Mouse (Mus musculus): ENCODE data around the gene Nans. TPM values are rescaled to one million over a fixed set of nuclear protein-coding genes. Genes with fewer than 3 reads are reported as not detected.

Gene Nans
- polyA plus RNA-seq, 1 experiment = 18.6 TPM

DNA sequence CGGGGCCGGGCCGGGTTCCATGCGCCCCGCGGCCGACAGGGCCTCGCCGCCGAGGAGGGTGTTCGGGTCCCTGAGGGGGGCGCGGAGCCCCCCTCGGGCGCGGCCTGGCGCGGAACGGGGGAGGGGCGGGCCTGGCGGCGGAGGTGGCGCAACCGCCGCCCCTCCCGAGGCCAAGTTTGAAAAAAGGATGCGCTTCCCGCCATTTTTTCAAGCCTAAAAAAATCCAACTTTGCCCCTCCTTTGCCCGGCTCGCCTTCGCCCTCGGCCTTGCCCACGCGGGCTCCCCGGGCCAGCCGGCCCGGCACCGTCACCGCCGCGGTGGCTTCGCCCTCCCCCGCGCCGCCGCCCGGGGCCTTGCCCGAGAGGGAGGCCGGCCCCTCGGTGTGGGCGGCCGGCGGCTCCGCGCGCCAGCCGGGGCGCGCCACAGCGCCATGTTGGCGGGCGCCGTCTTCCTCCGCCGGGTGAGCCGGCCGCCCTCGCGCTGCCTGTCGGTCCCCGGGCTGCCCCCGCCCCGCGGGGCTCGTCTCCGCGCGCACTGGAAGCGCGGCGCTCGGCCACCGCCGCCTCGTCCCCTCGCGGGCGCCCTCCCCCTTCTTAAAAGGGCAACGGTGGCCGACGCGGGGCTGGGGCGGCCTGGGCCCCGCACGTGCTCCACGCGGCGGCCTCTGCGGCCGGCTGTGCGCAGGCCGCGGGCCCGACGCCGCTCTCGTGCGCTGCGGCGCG is 37.1 kb upstream of the Nans start:
- Histone ChIP-seq H3K4me3 (ENCODE audit: insufficient read depth, low read length) (peak overlapping the region; percentile 41), H3K27ac (ENCODE audit: insufficient read depth, low read length) (peak overlapping the region; percentile 99), H3K4me1 (ENCODE audit: control insufficient read depth, insufficient read depth, low read length) (peaks cover 3% of the 10 kb centered on the region)

DNA sequence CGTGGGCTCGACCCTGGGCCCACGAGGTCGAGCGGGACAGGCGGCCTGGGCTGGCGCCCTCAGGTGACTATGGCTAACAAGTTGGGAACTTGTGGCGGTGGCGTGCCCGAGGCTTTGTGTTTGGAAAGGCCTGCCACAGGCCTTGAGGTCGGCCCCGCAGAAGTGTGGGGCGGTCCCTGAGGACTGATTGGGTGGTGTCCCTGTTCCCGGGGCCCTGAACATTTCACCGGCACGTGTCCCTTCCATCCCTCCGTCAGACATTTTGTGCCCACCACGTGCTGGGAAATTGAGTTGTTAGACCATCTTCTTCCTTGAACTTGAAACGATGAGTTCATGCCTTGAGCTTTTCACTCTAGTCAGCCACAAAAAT is 36.6 kb upstream of the Nans start:
- Histone ChIP-seq H3K27ac (ENCODE audit: insufficient read depth, low read length) (peak overlapping the region; percentile 99), H3K4me1 (ENCODE audit: control insufficient read depth, insufficient read depth, low read length) (peaks cover 3% of the 10 kb centered on the region), H3K4me3 (ENCODE audit: insufficient read depth, low read length) (peak overlapping the region; percentile 41)
- no peak for TF ChIP-seq CTCF (IDR thresholded peaks at IDR 0.05; ENCODE audit: extremely low read depth, insufficient read depth, low read length)
- TF ChIP-seq POLR2A (IDR thresholded peaks at IDR 0.05; ENCODE audit: extremely low read depth, insufficient read depth, low read length) = no peak

More for the DNA sequence above, 37.1 kb upstream of the Nans start:
- TF ChIP-seq CTCF (IDR thresholded peaks at IDR 0.05; ENCODE audit: extremely low read depth, insufficient read depth, low read length) (no peak), POLR2A (IDR thresholded peaks at IDR 0.05; ENCODE audit: extremely low read depth, insufficient read depth, low read length) (no peak)

DNA sequence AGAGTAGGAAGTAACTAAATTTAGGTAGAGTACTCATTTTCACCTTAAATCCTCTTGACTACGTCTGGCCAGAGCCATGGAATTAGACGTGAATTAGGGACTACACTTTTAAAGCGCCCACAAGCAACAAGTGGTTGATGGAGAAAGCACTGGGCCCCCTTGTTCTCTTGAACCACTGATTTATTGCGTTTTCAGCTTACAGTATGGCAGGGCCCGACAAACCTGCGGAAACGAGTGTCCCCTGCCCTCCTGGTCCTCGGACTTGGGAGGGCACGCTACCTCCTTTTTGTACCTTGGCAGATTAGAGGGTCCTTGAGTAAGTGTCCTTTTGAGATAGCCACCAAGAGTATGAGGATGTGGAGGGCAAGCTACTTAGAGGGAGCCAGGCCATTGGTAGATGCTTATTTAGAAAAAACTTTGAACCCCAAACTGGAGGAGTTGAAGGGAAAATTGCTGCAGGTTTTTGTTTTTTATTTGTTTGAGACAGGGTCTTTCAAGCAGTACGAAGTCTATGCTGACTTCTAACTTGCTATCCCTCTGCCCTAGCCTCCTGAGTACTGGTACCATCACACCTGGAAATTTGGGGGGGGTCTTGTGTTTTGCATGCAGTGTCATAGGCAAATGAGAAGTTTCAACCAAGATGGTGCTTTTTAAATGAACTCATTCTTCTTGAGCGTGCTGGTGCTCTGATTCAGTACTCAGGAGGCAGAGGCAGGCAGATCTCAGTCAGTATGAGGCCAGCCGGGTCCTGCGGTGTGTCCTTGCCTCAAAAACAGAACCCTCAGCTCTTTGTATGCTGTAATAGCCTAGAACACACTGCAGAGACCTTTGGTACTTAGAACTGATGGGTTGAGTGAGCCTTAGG is 36.0 kb upstream of the Nans start:
- no peak overlapping the region for H3K27ac ChIP-seq (ENCODE audit: insufficient read depth, low read length)
- peak overlapping the region; percentile 41; the same call in 1 of the 2 replicates for H3K4me3 ChIP-seq (ENCODE audit: insufficient read depth, low read length)
- H3K4me1 ChIP-seq (ENCODE audit: control insufficient read depth, insufficient read depth, low read length) = peaks cover 3% of the 10 kb centered on the region
- TF ChIP-seq CTCF (IDR thresholded peaks at IDR 0.05; ENCODE audit: extremely low read depth, insufficient read depth, low read length) (no peak), POLR2A (IDR thresholded peaks at IDR 0.05; ENCODE audit: extremely low read depth, insufficient read depth, low read length) (no peak)

DNA sequence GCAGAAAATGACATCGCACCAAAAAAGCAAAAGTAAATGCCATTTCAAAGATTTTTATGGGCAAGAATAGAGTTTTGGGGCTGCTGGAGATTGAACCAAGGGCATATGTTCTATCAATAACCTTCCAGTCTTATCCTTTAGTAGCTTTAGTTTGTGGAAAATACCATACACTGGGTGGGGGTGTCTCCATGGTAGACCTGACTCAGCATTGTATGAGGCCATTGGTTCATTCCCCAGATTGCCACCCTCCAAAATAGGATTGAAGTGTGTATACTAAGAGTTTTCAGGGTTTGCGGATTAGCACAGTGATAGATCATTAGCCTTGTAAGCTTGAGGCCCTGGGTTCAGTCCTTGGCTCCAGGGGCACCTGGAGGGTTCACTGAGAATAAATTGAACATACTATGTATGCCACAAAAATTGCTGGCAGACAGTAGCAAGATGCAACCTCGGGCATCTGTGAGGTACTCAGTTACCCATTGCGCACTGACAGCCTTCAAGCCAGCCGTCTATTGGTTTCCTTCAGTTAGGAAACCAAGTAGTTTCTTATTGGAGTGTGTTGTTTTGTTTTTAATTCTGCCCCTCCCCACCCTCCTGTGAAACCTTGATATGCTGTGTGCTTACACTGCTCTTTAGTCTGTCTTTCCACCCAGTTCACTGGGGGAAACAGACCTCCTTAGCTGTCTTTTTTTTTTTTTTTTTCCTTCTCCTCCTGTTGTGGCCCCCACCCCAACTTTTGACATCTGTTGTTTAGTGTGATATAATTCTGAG is 34.8 kb upstream of the Nans start:
- TF ChIP-seq POLR2A (IDR thresholded peaks at IDR 0.05; ENCODE audit: extremely low read depth, insufficient read depth, low read length) (no peak), CTCF (IDR thresholded peaks at IDR 0.05; ENCODE audit: extremely low read depth, insufficient read depth, low read length) (no peak)
- Histone ChIP-seq H3K27ac (ENCODE audit: insufficient read depth, low read length) (no peak overlapping the region), H3K4me1 (ENCODE audit: control insufficient read depth, insufficient read depth, low read length) (peaks cover 5% of the 10 kb centered on the region), H3K4me3 (ENCODE audit: insufficient read depth, low read length) (no peak overlapping the region)

DNA sequence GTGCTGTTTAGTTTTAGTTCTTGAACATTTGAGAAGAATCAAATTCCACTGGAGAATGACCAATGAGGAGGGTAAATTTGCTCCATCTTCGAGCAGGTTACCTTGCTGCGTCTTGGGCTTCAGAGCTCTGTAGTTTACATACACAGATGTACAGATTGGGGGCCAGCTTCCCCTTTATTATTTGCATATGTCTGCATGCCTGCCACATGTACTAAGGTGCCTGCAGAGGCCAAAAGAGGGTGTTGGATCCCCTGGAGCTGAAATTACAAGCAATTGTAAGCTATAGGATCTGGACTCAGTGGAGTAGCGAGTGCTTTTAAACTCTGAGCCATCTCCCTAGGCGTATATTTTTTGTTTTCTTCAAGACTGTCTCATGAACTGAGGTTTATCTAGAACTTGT is 32.3 kb upstream of the Nans start:
- TF ChIP-seq POLR2A (IDR thresholded peaks at IDR 0.05; ENCODE audit: extremely low read depth, insufficient read depth, low read length) (no peak), CTCF (IDR thresholded peaks at IDR 0.05; ENCODE audit: extremely low read depth, insufficient read depth, low read length) (no peak)
- Histone ChIP-seq H3K27ac (ENCODE audit: insufficient read depth, low read length) (no peak overlapping the region), H3K4me3 (ENCODE audit: insufficient read depth, low read length) (no peak overlapping the region), H3K4me1 (ENCODE audit: control insufficient read depth, insufficient read depth, low read length) (peaks cover 5% of the 10 kb centered on the region)

DNA sequence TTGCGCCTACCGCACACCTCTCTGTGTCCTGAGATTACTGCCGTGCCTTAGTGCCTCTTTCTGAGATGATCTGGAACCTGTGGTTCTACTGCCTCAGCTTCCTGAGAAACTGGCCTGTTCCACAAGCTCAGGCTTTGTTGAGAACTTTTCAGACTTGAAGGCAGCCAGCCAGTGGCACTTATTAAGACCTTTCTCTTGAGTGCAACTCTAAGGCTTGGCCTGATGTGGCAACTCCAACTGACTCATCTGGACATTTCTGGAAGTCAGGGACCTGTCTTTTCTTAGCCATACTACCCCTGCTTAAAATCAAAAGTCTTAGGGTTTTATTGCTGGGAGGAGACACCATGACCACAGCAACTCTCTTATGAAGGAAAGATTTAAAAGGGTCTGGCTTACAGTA is 31.9 kb upstream of the Nans start:
- no peak for TF ChIP-seq POLR2A (IDR thresholded peaks at IDR 0.05; ENCODE audit: extremely low read depth, insufficient read depth, low read length)
- no peak for TF ChIP-seq CTCF (IDR thresholded peaks at IDR 0.05; ENCODE audit: extremely low read depth, insufficient read depth, low read length)
- Histone ChIP-seq H3K4me3 (ENCODE audit: insufficient read depth, low read length) (no peak overlapping the region), H3K4me1 (ENCODE audit: control insufficient read depth, insufficient read depth, low read length) (peaks cover 5% of the 10 kb centered on the region), H3K27ac (ENCODE audit: insufficient read depth, low read length) (no peak overlapping the region)

DNA sequence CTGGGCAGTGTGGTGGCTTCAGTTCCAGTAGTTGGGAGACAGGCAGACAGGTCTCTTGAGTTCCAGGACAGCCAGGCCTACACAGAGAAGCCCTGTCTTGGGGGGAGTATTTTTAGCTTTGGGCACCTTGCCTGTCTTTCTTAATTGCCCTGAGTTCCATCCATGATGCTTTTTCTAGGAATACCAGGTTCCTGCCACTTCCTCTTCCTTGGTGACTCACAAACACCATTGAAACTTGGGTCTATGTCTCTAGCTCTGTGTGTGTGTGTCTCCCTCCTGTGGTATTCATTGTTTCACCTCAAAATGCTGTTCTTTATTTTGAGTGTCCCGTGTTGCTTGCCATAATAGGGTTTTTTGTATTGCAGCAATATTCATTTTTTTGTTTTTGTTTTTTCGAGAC is 30.6 kb upstream of the Nans start:
- Histone ChIP-seq H3K27ac (ENCODE audit: insufficient read depth, low read length) (no peak overlapping the region), H3K4me3 (ENCODE audit: insufficient read depth, low read length) (no peak overlapping the region), H3K4me1 (ENCODE audit: control insufficient read depth, insufficient read depth, low read length) (peaks cover 2% of the 10 kb centered on the region)
- TF ChIP-seq CTCF (IDR thresholded peaks at IDR 0.05; ENCODE audit: extremely low read depth, insufficient read depth, low read length) = no peak
- TF ChIP-seq POLR2A (IDR thresholded peaks at IDR 0.05; ENCODE audit: extremely low read depth, insufficient read depth, low read length) = no peak

DNA sequence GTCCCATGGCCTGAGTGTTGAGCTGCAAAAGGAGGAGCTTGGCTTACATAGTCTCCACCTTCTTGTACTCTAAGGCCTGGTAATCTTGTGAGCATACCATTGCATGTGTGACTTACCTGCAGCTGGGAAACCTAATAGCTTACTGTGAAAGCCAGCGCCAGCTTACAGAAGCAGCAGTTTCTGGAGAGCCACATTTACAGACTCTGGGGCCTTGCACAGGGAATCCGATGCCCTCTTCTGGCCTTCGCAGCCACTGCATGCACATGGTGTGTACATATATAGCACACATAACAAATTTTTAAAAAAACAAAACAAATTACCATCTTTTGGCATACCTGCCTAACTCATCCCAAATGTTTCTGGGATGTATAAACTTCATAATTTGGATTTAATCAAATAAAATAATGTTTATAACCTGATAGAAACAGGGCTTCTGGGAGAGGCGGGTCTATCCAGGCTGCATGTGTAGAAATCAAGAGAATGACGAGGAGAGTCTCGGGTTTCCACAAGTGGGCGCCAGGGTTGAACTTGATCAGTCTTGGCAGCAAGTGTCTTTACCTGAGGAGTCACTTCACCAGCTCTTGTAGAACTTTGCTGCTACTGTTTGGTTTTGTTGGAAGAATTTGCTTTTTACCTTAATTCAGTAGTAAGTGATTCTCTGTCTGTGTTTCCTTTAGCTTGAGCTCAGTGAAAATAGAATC is 25.8 kb upstream of the Nans start:
- Histone ChIP-seq H3K4me1 (ENCODE audit: control insufficient read depth, insufficient read depth, low read length) (peaks cover 1% of the 10 kb centered on the region), H3K27ac (ENCODE audit: insufficient read depth, low read length) (no peak overlapping the region), H3K4me3 (ENCODE audit: insufficient read depth, low read length) (no peak overlapping the region)
- TF ChIP-seq POLR2A (IDR thresholded peaks at IDR 0.05; ENCODE audit: extremely low read depth, insufficient read depth, low read length) (no peak), CTCF (IDR thresholded peaks at IDR 0.05; ENCODE audit: extremely low read depth, insufficient read depth, low read length) (peak; percentile 30; the same call in 1 of the 2 replicates)

DNA sequence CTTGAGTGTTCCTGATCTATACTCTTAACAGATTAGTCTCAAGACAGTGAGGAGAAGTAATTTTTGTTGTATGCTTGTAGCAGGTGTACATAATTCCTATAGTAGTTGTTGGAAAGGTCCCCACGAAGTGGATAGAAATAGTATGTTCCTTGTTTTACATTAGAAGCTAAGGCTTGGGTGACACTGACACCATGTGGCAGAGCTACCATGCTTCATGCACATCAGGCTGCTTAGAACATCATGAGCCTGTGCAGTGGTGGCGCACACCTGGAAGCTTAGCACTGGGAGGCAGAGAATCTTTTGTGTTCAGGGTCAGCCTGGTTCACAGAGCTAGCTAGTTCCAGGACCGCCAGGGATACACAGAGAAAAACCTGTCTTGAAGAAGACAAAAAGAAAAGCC is 23.3 kb upstream of the Nans start:
- TF ChIP-seq POLR2A (IDR thresholded peaks at IDR 0.05; ENCODE audit: extremely low read depth, insufficient read depth, low read length) = no peak
- TF ChIP-seq CTCF (IDR thresholded peaks at IDR 0.05; ENCODE audit: extremely low read depth, insufficient read depth, low read length) = peak; percentile 43
- Histone ChIP-seq H3K4me1 (ENCODE audit: control insufficient read depth, insufficient read depth, low read length) (no peaks in the 10 kb centered on the region), H3K4me3 (ENCODE audit: insufficient read depth, low read length) (no peak overlapping the region), H3K27ac (ENCODE audit: insufficient read depth, low read length) (no peak overlapping the region)
